Mouse (Mus musculus) adrenal gland, adult 8-10 months (tissue): ENCODE measurements around the gene Tmem255b. TPM values are rescaled to one million over a fixed set of nuclear protein-coding genes. Genes with fewer than 3 reads are reported as not detected.
A peak's percentile ranks its signal among the peaks of the same experiment; 100 is the strongest.

ENCODE experiments used
- DNase-seq: peaks from one replicate; pipeline ENCODE4 v3.0.0; 2022
- total RNA-seq, 4 experiments: library from RNA; stranded (reverse); gene quantifications; 2 replicates each; pipeline ENCODE4 v1.2.4; 2022

Tmem255b gene
- total RNA-seq: 1 to 10 TPM in 2 of 4 experiments, under 1 TPM in 2; 0.77 to 1.7 (median 1.1) TPM

- no peak for DNase-seq
Measured at GRCm38 (mm10) chr8:13434889-13435288, at the start of gene Tmem255b. Gene Tmem255b (plus strand): TSS chr8:13435189.

- no peak for DNase-seq
Measured at GRCm38 (mm10) chr8:13386366-13386765, 48.6 kb upstream of the Tmem255b start.

GRCm38 (mm10) chr8:13387728-13388127 lies 47.3 kb upstream of the Tmem255b start:
- DNase-seq: no peak

GRCm38 (mm10) chr8:13388744-13389143 lies 46.2 kb upstream of the Tmem255b start:
- DNase-seq: no peak

- DNase-seq: no peak
Measured at GRCm38 (mm10) chr8:13393869-13394268, 41.1 kb upstream of the Tmem255b start.

- DNase-seq: no peak
Measured at GRCm38 (mm10) chr8:13396725-13397124, 38.3 kb upstream of the Tmem255b start, which contains the start of gene Atp4b. Gene Atp4b (minus strand): TSS chr8:13396825.

GRCm38 (mm10) chr8:13403517-13403916 lies 31.5 kb upstream of the Tmem255b start:
- DNase-seq: no peak

- no peak for DNase-seq
Measured at GRCm38 (mm10) chr8:13404666-13405131, 30.3 kb upstream of the Tmem255b start, which contains the start of gene Grk1. Gene Grk1 (plus strand): TSS chr8:13405081.

GRCm38 (mm10) chr8:13406011-13406410 lies 29.0 kb upstream of the Tmem255b start:
- no peak for DNase-seq

- DNase-seq: peak; percentile 29
Measured at GRCm38 (mm10) chr8:13411597-13411996, 23.4 kb upstream of the Tmem255b start.

GRCm38 (mm10) chr8:13412891-13413558 lies 22.0 kb upstream of the Tmem255b start:
- DNase-seq: peak; percentile 11

GRCm38 (mm10) chr8:13413823-13414390 lies 21.1 kb upstream of the Tmem255b start:
- no peak for DNase-seq

- DNase-seq: no peak
Measured at GRCm38 (mm10) chr8:13415879-13416278, 19.1 kb upstream of the Tmem255b start.

- DNase-seq: no peak
Measured at GRCm38 (mm10) chr8:13419111-13419639, 15.8 kb upstream of the Tmem255b start.

- no peak for DNase-seq
Measured at GRCm38 (mm10) chr8:13420970-13421369, 14.0 kb upstream of the Tmem255b start.

GRCm38 (mm10) chr8:13427351-13427750 lies 7.6 kb upstream of the Tmem255b start:
- no peak for DNase-seq

GRCm38 (mm10) chr8:13428156-13428555 lies 6.8 kb upstream of the Tmem255b start:
- no peak for DNase-seq

- DNase-seq: no peak
Measured at GRCm38 (mm10) chr8:13430412-13430811, 4.6 kb upstream of the Tmem255b start.

GRCm38 (mm10) chr8:13430866-13431265 lies 4.1 kb upstream of the Tmem255b start:
- no peak for DNase-seq

GRCm38 (mm10) chr8:13433130-13433529 lies 1.9 kb upstream of the Tmem255b start:
- DNase-seq: no peak

GRCm38 (mm10) chr8:13436052-13436451 lies 1.1 kb downstream of the Tmem255b start:
- no peak for DNase-seq

- DNase-seq: no peak
Measured at GRCm38 (mm10) chr8:13437531-13437930, 2.5 kb downstream of the Tmem255b start.

- no peak for DNase-seq
Measured at GRCm38 (mm10) chr8:13442152-13442551, 7.2 kb downstream of the Tmem255b start.

- DNase-seq: no peak
Measured at GRCm38 (mm10) chr8:13446456-13446855, 11.5 kb downstream of the Tmem255b start.
